Mouse (Mus musculus) MEL (cell line): ENCODE data around the gene Cntnap5c. TPM values are rescaled to one million over a fixed set of nuclear protein-coding genes. Genes with fewer than 3 reads are reported as not detected.

ENCODE experiments used
- DNase-seq: peaks from one replicate; pipeline ENCODE4 v3.0.0; 2011; ENCODE audit warnings: low read depth, low spot score
- H3K27ac ChIP-seq: 2 replicates; pipeline ENCODE4 v1.5.1; 2012; ENCODE audit warnings: low read depth, mild to moderate bottlenecking, control low read depth, low read length, moderate library complexity; ENCODE audit not compliant: control insufficient read depth
- H3K27me3 ChIP-seq, 2 experiments: fragments of 150-350 bp in 1 of 2; sonication (generic) in 1 of 2; 2 replicates each; pipeline ENCODE4 v1.6.1; 2012; ENCODE audit warnings: low read length in 2 of 2, mild to moderate bottlenecking in 2 of 2, improper control_type of control experiment in 1 of 2, moderate library complexity in 1 of 2; ENCODE audit not compliant: insufficient read depth in 2 of 2, control insufficient read depth in 1 of 2
- H3K36me3 ChIP-seq, 2 experiments: 2 replicates each; pipeline ENCODE4 v1.6.1; 2012 to 2014; ENCODE audit warnings: low read length in 2 of 2, improper control_type of control experiment in 1 of 2, inconsistent platforms in 1 of 2, mild to moderate bottlenecking in 1 of 2; ENCODE audit not compliant: insufficient read depth in 2 of 2, control insufficient read depth in 1 of 2
- H3K4me1 ChIP-seq, 2 experiments: fragments of 150-350 bp in 1 of 2; sonication (generic) in 1 of 2; 2 replicates each; pipeline ENCODE4 v1.6.1; 2012; ENCODE audit warnings: low read length in 2 of 2, improper control_type of control experiment in 1 of 2, mild to moderate bottlenecking in 1 of 2; ENCODE audit not compliant: insufficient read depth in 2 of 2, control insufficient read depth in 1 of 2
- H3K4me3 ChIP-seq, 2 experiments: fragments of 150-350 bp in 1 of 2; sonication (generic) in 1 of 2; 2 replicates each; pipeline ENCODE4 v1.5.1; 2012; ENCODE audit warnings: low read depth in 2 of 2, low read length in 2 of 2, mild to moderate bottlenecking in 2 of 2, moderate library complexity in 2 of 2, control low read depth in 1 of 2, improper control_type of control experiment in 1 of 2; ENCODE audit not compliant: control insufficient read depth in 1 of 2, insufficient read depth in 1 of 2
- H3K79me2 ChIP-seq: 2 replicates; pipeline ENCODE4 v1.6.1; 2012; ENCODE audit warnings: mild to moderate bottlenecking, low read length, moderate library complexity; ENCODE audit not compliant: control insufficient read depth, poor library complexity, insufficient read depth
- H3K9ac ChIP-seq: 2 replicates; pipeline ENCODE4 v1.6.1; 2012; ENCODE audit warnings: low read depth, mild to moderate bottlenecking, control low read depth, low read length, moderate library complexity; ENCODE audit not compliant: control insufficient read depth, poor library complexity, severe bottlenecking
- H3K9me3 ChIP-seq: fragments of 150-350 bp; sonication (generic); replicated peaks from 2 replicates; pipeline ENCODE4 v1.6.1; 2012; ENCODE audit warnings: mild to moderate bottlenecking, low read length, improper control_type of control experiment, moderate library complexity; ENCODE audit not compliant: insufficient read depth
- BHLHE40 ChIP-seq: IDR thresholded peaks from 2 replicates; pipeline ENCODE4 v1.6.1; 2012; ENCODE audit warnings: low read depth, mild to moderate bottlenecking, inconsistent platforms, low read length, improper control_type of control experiment, borderline replicate concordance
- CHD2 ChIP-seq: IDR thresholded peaks from 2 replicates; pipeline ENCODE4 v1.6.1; 2011; ENCODE audit warnings: low read length, improper control_type of control experiment
- E2F4 ChIP-seq: IDR thresholded peaks from 2 replicates; pipeline ENCODE4 v1.6.1; 2011; ENCODE audit warnings: low read depth, low read length, improper control_type of control experiment, borderline replicate concordance
- EP300 ChIP-seq, 2 experiments: IDR thresholded peaks; 2 replicates each; pipeline ENCODE4 v1.6.1; 2011; ENCODE audit warnings: improper control_type of control experiment in 2 of 2, low read length in 2 of 2, low read depth in 1 of 2, mild to moderate bottlenecking in 1 of 2
- ETS1 ChIP-seq: IDR thresholded peaks from 2 replicates; pipeline ENCODE4 v1.6.1; 2012; ENCODE audit warnings: low read depth, mild to moderate bottlenecking, inconsistent platforms, low read length, improper control_type of control experiment, moderate library complexity
- GATA1 ChIP-seq: IDR thresholded peaks from 2 replicates; pipeline ENCODE4 v1.6.1; 2011; ENCODE audit warnings: low read depth, low read length, improper control_type of control experiment
- HCFC1 ChIP-seq: IDR thresholded peaks from 2 replicates; pipeline ENCODE4 v1.6.1; 2012; ENCODE audit warnings: low read depth, mild to moderate bottlenecking, inconsistent platforms, low read length, improper control_type of control experiment, moderate library complexity
- JUND ChIP-seq: IDR thresholded peaks from 2 replicates; pipeline ENCODE4 v1.6.1; 2011; ENCODE audit warnings: low read depth, mild to moderate bottlenecking, improper control_type of control experiment, low read length
- KAT2A ChIP-seq: conservative IDR thresholded peaks from 2 replicates; pipeline ENCODE4 v1.6.1; 2012; ENCODE audit warnings: low read depth, low read length, improper control_type of control experiment, inconsistent platforms
- MAZ ChIP-seq: IDR thresholded peaks from 2 replicates; pipeline ENCODE4 v1.6.1; 2012; ENCODE audit warnings: low read depth, mild to moderate bottlenecking, inconsistent platforms, low read length, improper control_type of control experiment
- MXI1 ChIP-seq: IDR thresholded peaks from 2 replicates; pipeline ENCODE4 v1.6.1; 2011; ENCODE audit warnings: mild to moderate bottlenecking, low read depth, low read length, improper control_type of control experiment
- MYB ChIP-seq: IDR thresholded peaks from 2 replicates; pipeline ENCODE4 v1.6.1; 2011; ENCODE audit warnings: mild to moderate bottlenecking, low read depth, low read length, improper control_type of control experiment
- MYC ChIP-seq: IDR thresholded peaks from 2 replicates; pipeline ENCODE4 v1.6.1; 2011; ENCODE audit warnings: low read depth, mild to moderate bottlenecking, low read length, improper control_type of control experiment, moderate library complexity
- NELFE ChIP-seq: IDR thresholded peaks from 2 replicates; pipeline ENCODE4 v1.6.1; 2011; ENCODE audit warnings: low read depth, low read length, improper control_type of control experiment
- NRF1 ChIP-seq: IDR thresholded peaks from 2 replicates; pipeline ENCODE4 v1.6.1; 2014; ENCODE audit warnings: low read depth, mild to moderate bottlenecking, inconsistent platforms, low read length, improper control_type of control experiment, moderate library complexity; ENCODE audit not compliant: poor library complexity, insufficient read depth, severe bottlenecking
- POLR2A ChIP-seq, 2 experiments: IDR thresholded peaks; 2 replicates each; pipeline ENCODE4 v1.6.1; 2011 to 2012; ENCODE audit warnings: low read length in 2 of 2, mild to moderate bottlenecking in 2 of 2, control low read depth in 1 of 2, improper control_type of control experiment in 1 of 2, low read depth in 1 of 2, moderate library complexity in 1 of 2; ENCODE audit not compliant: control insufficient read depth in 1 of 2, insufficient read depth in 1 of 2, poor library complexity in 1 of 2
- POLR2AphosphoS2 ChIP-seq: IDR thresholded peaks from 2 replicates; pipeline ENCODE4 v1.6.1; 2011; ENCODE audit warnings: low read length, improper control_type of control experiment
- POLR2AphosphoS5 ChIP-seq: IDR thresholded peaks from 2 replicates; pipeline ENCODE4 v1.6.1; 2012; ENCODE audit warnings: low read depth, borderline replicate concordance, mild to moderate bottlenecking, inconsistent platforms, low read length, moderate library complexity, mixed read lengths
- RAD21 ChIP-seq: IDR thresholded peaks from 2 replicates; pipeline ENCODE4 v1.6.1; 2011; ENCODE audit warnings: mild to moderate bottlenecking, low read depth, low read length, improper control_type of control experiment
- RCOR1 ChIP-seq: IDR thresholded peaks from 2 replicates; pipeline ENCODE4 v1.6.1; 2012; ENCODE audit warnings: low read depth, mild to moderate bottlenecking, inconsistent platforms, low read length, improper control_type of control experiment
- SIN3A ChIP-seq: IDR thresholded peaks from 2 replicates; pipeline ENCODE4 v1.6.1; 2012; ENCODE audit warnings: low read length, improper control_type of control experiment, inconsistent platforms
- TAL1 ChIP-seq: IDR thresholded peaks from 2 replicates; pipeline ENCODE4 v1.6.1; 2012; ENCODE audit warnings: mild to moderate bottlenecking, inconsistent platforms, low read length, moderate library complexity, mixed read lengths
- TBP ChIP-seq: IDR thresholded peaks from 2 replicates; pipeline ENCODE4 v1.8.0; 2011; ENCODE audit warnings: low read depth, low read length, improper control_type of control experiment
- TCF12 ChIP-seq: IDR thresholded peaks from 2 replicates; pipeline ENCODE4 v1.6.1; 2014; ENCODE audit warnings: low read depth, mild to moderate bottlenecking, inconsistent platforms, low read length, improper control_type of control experiment, moderate library complexity
- USF1 ChIP-seq: IDR thresholded peaks from 2 replicates; pipeline ENCODE4 v1.6.1; 2014; ENCODE audit warnings: low read depth, mild to moderate bottlenecking, inconsistent platforms, low read length, improper control_type of control experiment, moderate library complexity
- ZKSCAN1 ChIP-seq: IDR thresholded peaks from 2 replicates; pipeline ENCODE4 v1.6.1; 2012; ENCODE audit warnings: low read depth, mild to moderate bottlenecking, inconsistent platforms, low read length, improper control_type of control experiment, moderate library complexity
- ZMIZ1 ChIP-seq: IDR thresholded peaks from 2 replicates; pipeline ENCODE4 v1.6.1; 2012; ENCODE audit warnings: low read depth, mild to moderate bottlenecking, inconsistent platforms, low read length, improper control_type of control experiment, moderate library complexity
- ZNF384 ChIP-seq: IDR thresholded peaks from 2 replicates; pipeline ENCODE4 v1.6.1; 2012; ENCODE audit warnings: low read depth, mild to moderate bottlenecking, inconsistent platforms, low read length, improper control_type of control experiment
- polyA plus RNA-seq, 2 experiments: library from polyadenylated mRNA; stranded (reverse) in 1 of 2; unstranded in 1 of 2; fragments of >175 nt in 1 of 2; fragments of >200 nt in 1 of 2; gene quantifications; 2 replicates each; pipeline versions ENCODE4 v1.2.1 to v1.2.4; 2012; ENCODE audit warnings: low replicate concordance in 2 of 2, low read depth in 1 of 2; ENCODE audit not compliant: insufficient read length in 2 of 2, insufficient read depth in 1 of 2, missing spikeins in 1 of 2
- total RNA-seq: library from RNA; depleted of rRNA; stranded (reverse); fragments of 300-350 nt; gene quantifications from 2 replicates; pipeline ENCODE4 v1.2.3, GENCODE M21; 2012

Gene Cntnap5c
- total and polyA plus RNA-seq, 3 experiments = not detected

- peak; percentile 53 for DNase-seq
- no peaks in the 10 kb centered on the region for H3K9me3 ChIP-seq
- H3K4me1 ChIP-seq = peaks cover 0 to 15% of the 10 kb centered on the region in 2 experiments; a peak in 2 of 4 replicates
- H3K36me3 ChIP-seq = peaks cover 0 to 8% of the 10 kb centered on the region in 2 experiments; a peak in 2 of 4 replicates
- no peak overlapping the region for H3K9ac ChIP-seq
- H3K4me3 ChIP-seq = no peak overlapping the region
- no peaks in the 10 kb centered on the region for H3K27me3 ChIP-seq
- no peaks in the 10 kb centered on the region for H3K79me2 ChIP-seq
- H3K27ac ChIP-seq = no peak overlapping the region
- TF ChIP-seq RCOR1 = peak; percentile 73
- TF ChIP-seq CHD2 = no peak
- TF ChIP-seq ETS1 = 0 out of 2 replicates have a peak, but pooled peaks have one; percentile 41
- no peak for TF ChIP-seq NRF1
- no peak for TF ChIP-seq JUND
- TF ChIP-seq POLR2AphosphoS2 = no peak
- TF ChIP-seq USF1 = no peak
- peak; percentile 74 for TF ChIP-seq GATA1
- TF ChIP-seq MXI1 = no peak
- TF ChIP-seq ZKSCAN1 = no peak
- TF ChIP-seq SIN3A = 0 out of 2 replicates have a peak, but pooled peaks have one; percentile 34
- peak; percentile 49 for TF ChIP-seq TAL1
- no peak for TF ChIP-seq NELFE
- no peak for TF ChIP-seq HCFC1
- TF ChIP-seq MYC = no peak
- TF ChIP-seq POLR2AphosphoS5 = no peak
- TF ChIP-seq MYB = no peak
- TF ChIP-seq EP300 (IDR thresholded peaks at IDR 0.05; ENCODE audit: low read depth in 1 of 2, low read length in 2 of 2) = peak; percentile 87 to 89
- no peak for TF ChIP-seq ZNF384
- peak; percentile 75 for TF ChIP-seq TCF12
- TF ChIP-seq E2F4 = no peak
- no peak for TF ChIP-seq POLR2A (IDR thresholded peaks at IDR 0.05; ENCODE audit: control insufficient read depth in 1 of 2, insufficient read depth in 1 of 2, low read depth in 1 of 2, low read length in 2 of 2, poor library complexity in 1 of 2)
- no peak for TF ChIP-seq RAD21
- no peak for TF ChIP-seq ZMIZ1
- TF ChIP-seq BHLHE40 = peak; percentile 71; the same call in 1 of the 2 replicates
- no peak for TF ChIP-seq TBP
- no peak for TF ChIP-seq MAZ
- TF ChIP-seq KAT2A = no peak
Measured at GRCm38 (mm10) chr17:57758033-57758432, 11.3 kb upstream of the Cntnap5c start.
